Mouse (Mus musculus) left cerebral cortex, adult 11 months (tissue): Measurements from ENCODE around the gene Areg.

ENCODE experiments used
- DNase-seq: peaks from one replicate; pipeline ENCODE4 v3.0.0; 2022; ENCODE audit warnings: low spot score

Areg gene

GRCm38 (mm10) chr5:91139446-91139873 lies at the start of gene Areg:
Areg (plus strand) TSS chr5:91139599.
- DNase-seq, result no peak

DNA sequence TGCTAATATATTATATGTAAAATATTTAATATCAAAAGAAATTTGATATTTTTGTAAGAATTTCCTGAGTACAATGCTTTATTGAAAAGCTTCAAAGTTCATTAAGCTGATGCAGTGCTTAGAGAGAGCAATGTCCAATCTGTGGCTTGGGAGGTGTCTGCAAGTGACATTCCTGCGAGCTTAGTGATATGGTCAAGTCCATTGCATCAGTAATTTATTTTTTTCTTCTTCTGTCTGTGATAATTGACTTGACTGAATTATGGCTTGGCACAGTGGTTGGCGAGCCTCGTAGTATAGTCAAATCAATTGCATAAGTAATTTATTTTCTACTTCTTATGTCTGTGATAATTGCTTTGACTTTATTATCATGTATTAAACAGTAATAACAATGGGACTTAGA lies 49.1 kb upstream of the Areg start:
- DNase-seq, result no peak

GRCm38 (mm10) chr5:91097911-91098614 lies 41.3 kb upstream of the Areg start:
- no peak for DNase-seq

- DNase-seq, result no peak
These were observed 37.7 kb upstream of the Areg start for GRCm38 (mm10) chr5:91101742-91102141.

GRCm38 (mm10) chr5:91103943-91104665 lies 35.3 kb upstream of the Areg start:
- no peak for DNase-seq

- no peak for DNase-seq
These were observed 33.2 kb upstream of the Areg start for GRCm38 (mm10) chr5:91106248-91106647.

DNA sequence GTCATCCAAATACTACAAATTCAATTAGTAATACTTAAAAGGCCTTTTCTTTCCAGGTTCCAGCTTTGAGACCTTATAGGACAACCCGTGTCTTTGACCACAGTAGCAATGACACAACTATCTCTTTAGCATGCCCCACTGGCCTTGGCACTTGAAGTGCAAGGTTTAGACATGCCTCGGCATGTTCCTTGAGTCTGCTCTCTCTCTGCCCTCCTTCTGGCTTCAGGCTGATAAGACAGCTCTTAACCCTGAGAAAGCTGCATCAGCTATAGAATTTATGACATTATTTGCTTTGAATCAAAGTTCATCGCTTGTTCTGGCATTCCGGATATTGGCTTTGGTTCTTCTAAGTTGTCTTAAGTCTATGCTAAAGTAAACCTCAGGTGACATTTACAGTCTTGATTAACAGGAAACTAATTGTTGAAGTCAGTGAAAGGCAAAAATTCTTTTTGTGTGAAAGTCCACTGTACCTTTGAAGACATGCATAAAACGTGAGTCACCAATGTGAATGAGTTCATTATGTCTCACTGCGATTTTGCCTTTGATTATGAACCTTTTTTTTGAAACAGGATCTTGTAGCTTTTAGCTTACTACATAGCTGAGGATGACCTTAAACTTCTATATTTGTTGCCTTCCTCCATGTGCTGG lies 29.3 kb upstream of the Areg start:
- DNase-seq, result no peak

DNA sequence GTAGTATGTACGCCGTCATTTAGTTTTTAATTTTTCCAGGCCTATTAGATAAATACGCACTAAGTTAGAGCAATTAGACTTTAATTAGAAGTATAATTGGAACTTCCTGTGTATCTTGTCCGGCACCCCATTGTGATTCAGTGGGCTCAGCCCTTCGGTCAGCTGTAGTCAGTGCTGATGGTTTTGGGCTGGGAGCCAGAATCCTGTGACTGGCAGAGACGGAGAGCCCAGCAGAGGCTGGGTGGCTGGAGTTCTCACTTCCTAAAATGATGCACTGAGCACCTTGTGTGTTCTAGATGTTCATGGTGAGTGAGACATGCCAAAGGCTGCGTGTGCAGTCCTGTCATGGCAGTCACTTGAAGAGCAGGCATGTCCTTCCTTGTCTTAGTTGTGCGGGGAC lies 28.4 kb upstream of the Areg start:
- DNase-seq, result no peak

DNA sequence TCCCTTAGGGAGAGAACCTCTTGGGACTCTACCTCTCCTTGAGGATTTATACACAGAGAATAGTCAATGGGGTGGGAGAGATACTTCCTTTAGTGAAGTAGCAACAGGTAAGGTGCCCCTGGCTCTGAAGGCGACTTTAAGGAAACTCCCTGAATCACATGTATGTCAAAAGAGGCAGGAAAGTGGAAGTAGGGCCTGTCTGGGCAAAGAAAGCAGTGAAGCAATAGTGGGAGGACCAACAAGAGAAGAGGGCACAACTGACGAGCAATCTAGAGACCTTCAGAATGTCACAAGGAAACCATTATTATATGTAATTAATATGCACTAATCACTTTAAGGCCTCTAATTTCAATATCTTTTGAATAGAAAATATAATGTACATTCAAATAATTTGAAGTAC lies 25.4 kb upstream of the Areg start:
- DNase-seq, result no peak

- no peak for DNase-seq
These were observed 24.8 kb upstream of the Areg start for GRCm38 (mm10) chr5:91114574-91114973.

- DNase-seq, result no peak
These were observed 20.8 kb upstream of the Areg start for GRCm38 (mm10) chr5:91118618-91119017.

GRCm38 (mm10) chr5:91123404-91123803 lies 16.0 kb upstream of the Areg start:
- DNase-seq, result no peak

- no peak for DNase-seq
These were observed 15.3 kb upstream of the Areg start for GRCm38 (mm10) chr5:91124140-91124539.

GRCm38 (mm10) chr5:91126623-91127022 lies 12.8 kb upstream of the Areg start:
- DNase-seq, result no peak

- DNase-seq, result no peak
These were observed 4.4 kb upstream of the Areg start for GRCm38 (mm10) chr5:91134961-91135360.

DNA sequence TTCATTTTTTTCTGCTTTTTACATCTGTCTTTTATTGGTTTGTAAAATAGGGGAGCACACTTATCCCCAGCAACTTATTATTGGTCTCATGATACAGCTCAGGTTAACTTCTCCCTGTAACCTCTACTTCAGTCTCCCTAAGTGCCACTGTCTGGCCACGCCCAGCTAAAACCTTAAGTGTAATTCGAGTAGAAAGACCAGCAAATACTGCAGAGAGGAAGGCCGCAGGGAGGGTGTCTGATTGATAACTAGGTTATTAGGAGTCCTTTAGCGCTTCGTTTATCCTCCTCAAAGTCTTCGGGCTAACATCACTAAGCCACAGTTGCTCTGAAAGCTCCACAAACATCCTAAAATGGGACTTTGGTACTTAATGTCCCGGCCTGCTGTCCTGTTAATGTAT lies 429 bp upstream of the Areg start:
- DNase-seq, result no peak

GRCm38 (mm10) chr5:91140896-91141448 lies 1.6 kb downstream of the Areg start:
- no peak for DNase-seq

DNA sequence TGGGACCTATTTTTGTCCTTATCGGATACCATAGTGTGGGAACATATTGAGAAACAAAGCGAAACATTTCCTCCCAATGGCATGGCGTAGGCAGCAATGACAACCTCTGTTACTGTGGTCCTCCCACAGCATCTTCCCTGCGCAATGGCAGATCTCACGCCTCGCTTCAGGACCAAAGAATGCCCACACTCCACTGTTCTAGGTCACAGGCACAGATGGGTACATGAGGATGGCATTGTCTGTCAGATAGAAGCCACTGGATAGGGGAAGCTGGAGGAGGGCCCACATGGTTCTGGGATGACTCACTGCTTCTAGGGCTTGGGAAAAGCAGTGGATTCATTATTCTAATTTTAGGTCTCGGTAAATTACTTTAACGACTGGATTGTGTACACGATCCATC lies 5.6 kb downstream of the Areg start:
- peak; percentile 11 for DNase-seq

DNA sequence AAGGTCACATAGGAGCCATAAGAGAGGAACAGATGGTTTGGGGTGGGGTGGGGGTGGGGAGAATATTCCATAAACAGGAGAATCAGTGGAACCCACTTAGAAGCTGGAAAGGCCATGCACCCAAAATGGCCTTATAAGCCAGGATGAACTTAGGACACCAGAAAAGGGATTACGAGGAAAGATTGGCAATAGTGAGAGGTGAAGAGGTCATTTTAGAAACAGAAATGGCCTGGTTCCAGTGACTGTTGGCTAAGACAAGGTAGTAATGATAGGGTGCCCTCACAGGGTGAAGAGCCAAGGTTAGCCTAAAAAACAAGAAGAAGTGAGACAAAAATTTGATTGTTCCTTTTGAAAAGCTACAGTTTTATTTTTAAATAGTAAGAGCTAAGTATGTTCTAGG lies 7.6 kb downstream of the Areg start:
- DNase-seq, result no peak

GRCm38 (mm10) chr5:91148054-91148453 lies 8.7 kb downstream of the Areg start:
- no peak for DNase-seq

DNA sequence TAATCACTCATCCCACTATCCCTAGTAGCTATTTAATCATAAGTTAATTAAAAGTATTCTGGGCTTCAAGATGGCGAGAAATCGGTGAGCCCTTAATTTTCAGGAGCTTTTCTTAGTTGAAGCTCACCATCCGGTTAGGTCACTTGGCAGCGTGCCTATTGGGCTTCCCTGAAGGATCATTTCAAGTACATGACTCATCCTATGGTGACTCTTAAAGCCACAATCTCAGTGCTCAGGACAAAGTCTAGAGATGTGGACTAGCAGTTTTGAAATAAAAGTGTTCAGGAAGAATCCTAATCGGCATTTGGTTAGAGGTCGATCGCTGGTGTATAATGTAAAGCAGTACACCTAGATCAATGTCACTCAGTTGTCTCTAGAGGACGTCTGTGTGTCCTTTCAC lies 17.3 kb downstream of the Areg start:
- no peak for DNase-seq

DNA sequence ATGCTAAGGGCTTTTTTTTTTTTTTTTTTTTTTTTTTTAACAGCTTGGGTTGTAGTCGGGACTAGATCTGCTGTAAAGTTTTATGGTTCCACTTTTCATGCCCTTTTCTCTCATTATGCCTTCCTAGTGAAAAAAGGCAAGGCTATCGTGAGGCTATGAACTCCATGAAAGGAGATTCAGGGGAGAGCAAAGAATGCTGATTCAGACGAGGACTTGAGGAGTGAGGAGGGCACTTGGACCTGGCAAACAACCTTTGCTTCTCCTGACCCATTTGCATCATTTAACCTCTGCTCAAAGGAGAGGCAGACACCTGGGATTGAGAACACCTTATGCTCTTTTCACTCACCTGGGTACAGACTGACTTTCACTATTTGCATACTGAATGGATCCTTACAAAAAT lies 17.8 kb downstream of the Areg start:
- DNase-seq, result no peak

- no peak for DNase-seq
These were observed 23.4 kb downstream of the Areg start for GRCm38 (mm10) chr5:91162787-91163186.
